Comparison of ENCODE assay signal across 8 mouse cellular contexts in genomic region chr11:97435808-97436491, GRCm38 (mm10). TPM values are rescaled to one million over a fixed set of nuclear protein-coding genes. Genes with fewer than 3 reads are reported as not detected.
DNase-seq lines count a peak whose midpoint lies in the region; ATAC-seq and TF ChIP-seq lines count a peak whose summit lies in the region.

No protein-coding gene starts in this region.

- peak overlapping the region; percentile 66; the same call in 1 of the 2 replicates for H3K4me3 ChIP-seq in G1E (ENCODE audit: low read depth, low read length)
- no peak overlapping the region for H3K4me3 ChIP-seq in limb, embryonic 11.5 days (ENCODE audit: low read depth, low read length)
- H3K4me3 ChIP-seq in midbrain, embryonic 16.5 days (ENCODE audit: low read depth, low read length) = no peak overlapping the region

- no peak overlapping the region for H3K9ac ChIP-seq in limb, embryonic 11.5 days (ENCODE audit: low read length)
- no peak overlapping the region for H3K9ac ChIP-seq in midbrain, embryonic 16.5 days (ENCODE audit: low read depth, low read length)

- 55% methylated on average over 13 of the region's 13 CpGs for whole genome bisulfite sequencing in limb, embryonic 11.5 days
- WGBS in midbrain, embryonic 16.5 days = 68% methylated on average over 13 of the region's 13 CpGs

- TF ChIP-seq CTCF in G1E (IDR thresholded peaks at IDR 0.05; ENCODE audit: low read depth, low read length) = no peak

- peaks cover 19% of the 10 kb centered on the region for H3K27me3 ChIP-seq in G1E (ENCODE audit: insufficient read depth, low read length)
- peaks cover 7% of the 10 kb centered on the region; the same call in 1 of the 2 replicates for H3K27me3 ChIP-seq in limb, embryonic 11.5 days (ENCODE audit: control insufficient read depth, insufficient read depth, low read length)
- H3K27me3 ChIP-seq in midbrain, embryonic 16.5 days (ENCODE audit: control insufficient read depth, insufficient read depth, low read depth, low read length) = peaks cover 14% of the 10 kb centered on the region

- H3K9me3 ChIP-seq in G1E (replicated peaks) = no peaks in the 10 kb centered on the region
- H3K9me3 ChIP-seq in limb, embryonic 11.5 days (ENCODE audit: control insufficient read depth, low read length) = no peaks in the 10 kb centered on the region
- H3K9me3 ChIP-seq in midbrain, embryonic 16.5 days (replicated peaks; ENCODE audit: control insufficient read depth, low read length, poor library complexity, severe bottlenecking) = no peaks in the 10 kb centered on the region

- no peak for DNase-seq in G1E (ENCODE audit: low spot score)
- peak; percentile 80 for DNase-seq in adrenal gland, postnatal 10 days
- DNase-seq in heart, postnatal 36 days = peak; percentile 46 to 49
- peak; percentile 40 for DNase-seq in limb, embryonic 11.5 days (ENCODE audit: low spot score)
- no peak for DNase-seq in frontal cortex, postnatal 36 days (ENCODE audit: low spot score in 2 of 2)
- DNase-seq in thymus, postnatal 0 days (ENCODE audit: low spot score) = no peak

- ATAC-seq in G1E (ENCODE audit: extremely low read depth, insufficient number of reproducible peaks, low FRiP score, poor library complexity, severe bottlenecking) = peak; percentile 59
- no peak for ATAC-seq in limb, embryonic 11.5 days (ENCODE audit: insufficient number of reproducible peaks, low FRiP score, low TSS enrichment, low read depth)
- ATAC-seq in midbrain, embryonic 16.5 days = no peak
- no peak for ATAC-seq in CD4-positive, CD25-positive, alpha-beta regulatory T cell, adult 4 months

- H3K4me2 ChIP-seq in limb, embryonic 11.5 days (ENCODE audit: low read depth, severe bottlenecking) = no peak overlapping the region
- H3K4me2 ChIP-seq in midbrain, embryonic 16.5 days (ENCODE audit: low read length) = no peak overlapping the region

- intact Hi-C loops in heart, postnatal 36 days (cut with DNase I) = no loop called here

- peak overlapping the region; percentile 36; the same call in 1 of the 2 replicates for H3K27ac ChIP-seq in limb, embryonic 11.5 days (replicated peaks; ENCODE audit: low read depth, low read length)
- 0 out of 2 replicates have a peak overlapping the region, but pooled peaks have one; percentile 22 for H3K27ac ChIP-seq in midbrain, embryonic 16.5 days (ENCODE audit: low read length)

- peaks cover 26% of the 10 kb centered on the region for H3K36me3 ChIP-seq in G1E (replicated peaks)
- H3K36me3 ChIP-seq in limb, embryonic 11.5 days (ENCODE audit: control insufficient read depth, insufficient read depth, low read length) = no peaks in the 10 kb centered on the region
- no peaks in the 10 kb centered on the region for H3K36me3 ChIP-seq in midbrain, embryonic 16.5 days (ENCODE audit: control insufficient read depth, insufficient read depth, low read length)

- H3K4me1 ChIP-seq in G1E (ENCODE audit: insufficient read depth, low read depth, low read length) = peaks cover 81% of the 10 kb centered on the region
- H3K4me1 ChIP-seq in limb, embryonic 11.5 days (ENCODE audit: control insufficient read depth, insufficient read depth, low read length) = peaks cover 48% of the 10 kb centered on the region
- peaks cover 13% of the 10 kb centered on the region for H3K4me1 ChIP-seq in midbrain, embryonic 16.5 days (ENCODE audit: control insufficient read depth, insufficient read depth, low read length)

RNA-seq across cellular contexts. Expression of gene Arhgap23, which starts 20.6 kb away (rescaled TPM):
- total RNA-seq in G1E (2014; fragmentation: Nextera tagmentation) (8.5 and 17.9 TPM in 2 replicates), G1E (2017) (2.4 and 4.4 TPM in 2 replicates)
- 18.6 and 21.9 TPM in 2 replicates for polyA plus RNA-seq in G1E (2012)
- 10 to 100 TPM; 30.9 to 32.3 TPM for total RNA-seq in adrenal gland, postnatal 10 days (2021)
- total RNA-seq in heart, postnatal 36 days (2021) = 10 to 100 TPM; 16.0 to 18.0 TPM
- polyA plus RNA-seq in limb, embryonic 11.5 days (2014; fragmentation: Nextera tagmentation; extraction: Ambion mirVana) = 3.8 and 4.2 TPM in 2 replicates
- polyA plus RNA-seq in midbrain, embryonic 16.5 days (2015; fragmentation: Nextera tagmentation; extraction: Ambion mirVana) = 8.6 and 9.6 TPM in 2 replicates
- polyA plus RNA-seq in CD4-positive, CD25-positive, alpha-beta regulatory T cell, adult 4 months (2017; shearing (Covaris generic)) = not detected
- 1.6 and 2.9 TPM in 2 replicates for polyA plus RNA-seq in thymus, postnatal 0 days (2015; fragmentation: Nextera tagmentation; extraction: Ambion mirVana)

Comparison
In these comparisons a context has a peak if more than half of its experiments do, and no peak if none do; other contexts are left out.
1. DNase-seq: peak in adrenal gland, postnatal 10 days (single experiment), heart, postnatal 36 days (2 of 2) and limb, embryonic 11.5 days (single experiment); none in G1E (single experiment), frontal cortex, postnatal 36 days (0 of 2) and thymus, postnatal 0 days (single experiment).